Mouse (Mus musculus) liver, postnatal 0 days (tissue): ENCODE results near the gene Abi2.

Experiments used
- CTCF ChIP-seq: sonication (generic); IDR thresholded peaks from 2 replicates; pipeline ENCODE4 v1.5.1; 2016; ENCODE audit warnings: antibody characterized with exemption, low read depth
- EP300 ChIP-seq: IDR thresholded peaks from 2 replicates; pipeline ENCODE4 v1.6.1; 2016; ENCODE audit warnings: antibody characterized with exemption, low read depth, mild to moderate bottlenecking

GRCm38 (mm10) chr1:60361626-60362025 lies 47.8 kb upstream of the Abi2 start:
- TF ChIP-seq EP300 (no peak), CTCF (no peak)
